Mouse (Mus musculus) heart, embryonic 10.5 days (tissue): ENCODE data around the gene Cntnap2. TPM values are rescaled to one million over a fixed set of nuclear protein-coding genes. Genes with fewer than 3 reads are reported as not detected.
"Not testable (repeated sequence)": the region's sequence is repeated elsewhere in the genome, so short reads cannot be mapped to it uniquely, and the experiment has no call there.

ENCODE experiments used
- DNase-seq: peaks from one replicate; pipeline ENCODE4 v3.0.0-alpha.2; 2017; ENCODE audit warnings: low spot score
- H3K27ac ChIP-seq: fragments of 300-500 bp; sonication (generic); 2 replicates; pipeline ENCODE4 v1.5.1; 2016; ENCODE audit warnings: mild to moderate bottlenecking
- H3K27me3 ChIP-seq: fragments of 300-500 bp; sonication (generic); 2 replicates; pipeline ENCODE4 v1.6.1; 2016; ENCODE audit warnings: mild to moderate bottlenecking; ENCODE audit not compliant: poor library complexity, insufficient read depth, severe bottlenecking
- H3K36me3 ChIP-seq: fragments of 300-500 bp; sonication (generic); 2 replicates; pipeline ENCODE4 v1.6.1; 2016; ENCODE audit warnings: mild to moderate bottlenecking, moderate library complexity
- H3K4me1 ChIP-seq: fragments of 300-500 bp; sonication (generic); 2 replicates; pipeline ENCODE4 v1.6.1; 2016; ENCODE audit warnings: mild to moderate bottlenecking
- H3K4me3 ChIP-seq: fragments of 300-500 bp; sonication (generic); 2 replicates; pipeline ENCODE4 v1.5.1; 2016; ENCODE audit warnings: mild to moderate bottlenecking, moderate library complexity
- H3K9me3 ChIP-seq: fragments of 300-500 bp; sonication (generic); 2 replicates; pipeline ENCODE4 v1.6.1; 2016; ENCODE audit warnings: mild to moderate bottlenecking, moderate library complexity
- WGBS: fragments of 180-500 bp; shearing (Covaris S2); methylation state at CpG from one replicate; pipeline ENCODE4 v1.1.7; 2016; 5-methylcytosine and 5-hydroxymethylcytosine counted together
- polyA plus RNA-seq: library from polyadenylated mRNA; unstranded; fragments of >200 nt; fragmentation: Nextera tagmentation; extraction: Ambion mirVana; gene quantifications from 2 replicates; pipeline ENCODE4 v1.2.1, GENCODE M21; 2016

The Cntnap2 gene
- polyA plus RNA-seq, 1 experiment from 2014 or later = 1.4 TPM

GRCm38 (mm10) chr6:47285742-47286141 is 2226.6 kb downstream of the Cntnap2 start:
- H3K36me3 ChIP-seq = no peaks in the 10 kb centered on the region
- WGBS = 67% methylated on average over 1 of the region's 1 CpGs
- no peak overlapping the region for H3K4me3 ChIP-seq
- H3K9me3 ChIP-seq = no peaks in the 10 kb centered on the region
- H3K27me3 ChIP-seq = no peaks in the 10 kb centered on the region
- no peak for DNase-seq
- peaks cover 18% of the 10 kb centered on the region; the same call in 1 of the 2 replicates for H3K4me1 ChIP-seq
- no peak overlapping the region for H3K27ac ChIP-seq

- H3K4me3 ChIP-seq, H3K9me3 ChIP-seq, H3K27me3 ChIP-seq, H3K36me3 ChIP-seq, H3K27ac ChIP-seq, DNase-seq: not testable (repeated sequence)
- WGBS = 57% methylated on average over 12 of the region's 12 CpGs
- H3K4me1 ChIP-seq = peaks cover 13% of the 10 kb centered on the region; the same call in 1 of the 2 replicates
Measured at GRCm38 (mm10) chr6:47286247-47286967, 2227.2 kb downstream of the Cntnap2 start.

GRCm38 (mm10) chr6:47287722-47288121 is 2228.6 kb downstream of the Cntnap2 start:
- H3K27me3 ChIP-seq = no peaks in the 10 kb centered on the region
- no peak overlapping the region for H3K4me3 ChIP-seq
- no peaks in the 10 kb centered on the region for H3K36me3 ChIP-seq
- H3K9me3 ChIP-seq = no peaks in the 10 kb centered on the region
- DNase-seq = no peak
- no peaks in the 10 kb centered on the region for H3K4me1 ChIP-seq
- WGBS = 89% methylated on average over 1 of the region's 1 CpGs
- H3K27ac ChIP-seq = no peak overlapping the region

GRCm38 (mm10) chr6:47291973-47292372 is 2232.8 kb downstream of the Cntnap2 start:
- H3K27ac ChIP-seq = no peak overlapping the region
- H3K4me3 ChIP-seq = no peak overlapping the region
- no peak for DNase-seq
- no peaks in the 10 kb centered on the region for H3K27me3 ChIP-seq
- H3K36me3 ChIP-seq = no peaks in the 10 kb centered on the region
- H3K4me1 ChIP-seq = no peaks in the 10 kb centered on the region
- H3K9me3 ChIP-seq = no peaks in the 10 kb centered on the region

GRCm38 (mm10) chr6:47292437-47292836 is 2233.3 kb downstream of the Cntnap2 start:
- Histone ChIP-seq H3K4me1 (no peaks in the 10 kb centered on the region), H3K27ac (no peak overlapping the region), H3K36me3 (no peaks in the 10 kb centered on the region), H3K27me3 (no peaks in the 10 kb centered on the region), H3K4me3 (no peak overlapping the region), H3K9me3 (no peaks in the 10 kb centered on the region)
- no peak for DNase-seq
- 71% methylated on average over 3 of the region's 3 CpGs for WGBS

- 24% methylated on average over 1 of the region's 1 CpGs for WGBS
- no peak for DNase-seq
- no peaks in the 10 kb centered on the region for H3K9me3 ChIP-seq
- no peak overlapping the region for H3K4me3 ChIP-seq
- no peak overlapping the region for H3K27ac ChIP-seq
- H3K36me3 ChIP-seq = no peaks in the 10 kb centered on the region
- no peaks in the 10 kb centered on the region for H3K4me1 ChIP-seq
- no peaks in the 10 kb centered on the region for H3K27me3 ChIP-seq
Measured at GRCm38 (mm10) chr6:47294433-47294832, 2235.3 kb downstream of the Cntnap2 start.

GRCm38 (mm10) chr6:47304848-47305490 is 2245.8 kb downstream of the Cntnap2 start:
- H3K4me3 ChIP-seq = no peak overlapping the region
- no peaks in the 10 kb centered on the region for H3K27me3 ChIP-seq
- H3K36me3 ChIP-seq = no peaks in the 10 kb centered on the region
- no peaks in the 10 kb centered on the region for H3K9me3 ChIP-seq
- WGBS = 78% methylated on average over 11 of the region's 11 CpGs
- H3K27ac ChIP-seq = no peak overlapping the region
- DNase-seq = no peak
- H3K4me1 ChIP-seq = 0 out of 2 replicates have a peak, but pooled peaks cover 6% of the 10 kb centered on the region

- no peak for DNase-seq
- H3K9me3 ChIP-seq = no peaks in the 10 kb centered on the region
- WGBS = 57% methylated on average over 8 of the region's 8 CpGs
- H3K36me3 ChIP-seq = no peaks in the 10 kb centered on the region
- no peaks in the 10 kb centered on the region for H3K27me3 ChIP-seq
- 0 out of 2 replicates have a peak, but pooled peaks cover 6% of the 10 kb centered on the region for H3K4me1 ChIP-seq
- no peak overlapping the region for H3K4me3 ChIP-seq
- H3K27ac ChIP-seq = no peak overlapping the region
Measured at GRCm38 (mm10) chr6:47306065-47306798, 2247.1 kb downstream of the Cntnap2 start.

GRCm38 (mm10) chr6:47306954-47307353 is 2247.8 kb downstream of the Cntnap2 start:
- H3K36me3 ChIP-seq = no peaks in the 10 kb centered on the region
- no peak for DNase-seq
- no peaks in the 10 kb centered on the region for H3K27me3 ChIP-seq
- H3K4me3 ChIP-seq = no peak overlapping the region
- no peaks in the 10 kb centered on the region for H3K9me3 ChIP-seq
- H3K27ac ChIP-seq = no peak overlapping the region
- 0 out of 2 replicates have a peak, but pooled peaks cover 6% of the 10 kb centered on the region for H3K4me1 ChIP-seq
- WGBS = 85% methylated on average over 12 of the region's 12 CpGs

- H3K4me3 ChIP-seq = no peak overlapping the region
- no peaks in the 10 kb centered on the region for H3K27me3 ChIP-seq
- DNase-seq = no peak
- H3K4me1 ChIP-seq = peaks cover 13% of the 10 kb centered on the region
- WGBS = 59% methylated on average over 15 of the region's 15 CpGs
- no peaks in the 10 kb centered on the region for H3K9me3 ChIP-seq
- H3K36me3 ChIP-seq = no peaks in the 10 kb centered on the region
- no peak overlapping the region for H3K27ac ChIP-seq
Measured at GRCm38 (mm10) chr6:47314507-47315334, 2255.6 kb downstream of the Cntnap2 start.

GRCm38 (mm10) chr6:47315454-47315853 is 2256.3 kb downstream of the Cntnap2 start:
- Histone ChIP-seq H3K4me3 (no peak overlapping the region), H3K9me3 (no peaks in the 10 kb centered on the region), H3K36me3 (no peaks in the 10 kb centered on the region), H3K27ac (no peak overlapping the region), H3K27me3 (no peaks in the 10 kb centered on the region), H3K4me1 (peaks cover 14% of the 10 kb centered on the region)
- 75% methylated on average over 2 of the region's 2 CpGs for WGBS
- no peak for DNase-seq

- Histone ChIP-seq H3K9me3 (no peaks in the 10 kb centered on the region), H3K36me3 (no peaks in the 10 kb centered on the region), H3K27ac (no peak overlapping the region), H3K27me3 (no peaks in the 10 kb centered on the region), H3K4me3 (no peak overlapping the region), H3K4me1 (peaks cover 14% of the 10 kb centered on the region)
- no peak for DNase-seq
Measured at GRCm38 (mm10) chr6:47317253-47317652, 2258.1 kb downstream of the Cntnap2 start.
